ENCODE assay signal across 8 mouse cellular contexts in the genomic region with DNA sequence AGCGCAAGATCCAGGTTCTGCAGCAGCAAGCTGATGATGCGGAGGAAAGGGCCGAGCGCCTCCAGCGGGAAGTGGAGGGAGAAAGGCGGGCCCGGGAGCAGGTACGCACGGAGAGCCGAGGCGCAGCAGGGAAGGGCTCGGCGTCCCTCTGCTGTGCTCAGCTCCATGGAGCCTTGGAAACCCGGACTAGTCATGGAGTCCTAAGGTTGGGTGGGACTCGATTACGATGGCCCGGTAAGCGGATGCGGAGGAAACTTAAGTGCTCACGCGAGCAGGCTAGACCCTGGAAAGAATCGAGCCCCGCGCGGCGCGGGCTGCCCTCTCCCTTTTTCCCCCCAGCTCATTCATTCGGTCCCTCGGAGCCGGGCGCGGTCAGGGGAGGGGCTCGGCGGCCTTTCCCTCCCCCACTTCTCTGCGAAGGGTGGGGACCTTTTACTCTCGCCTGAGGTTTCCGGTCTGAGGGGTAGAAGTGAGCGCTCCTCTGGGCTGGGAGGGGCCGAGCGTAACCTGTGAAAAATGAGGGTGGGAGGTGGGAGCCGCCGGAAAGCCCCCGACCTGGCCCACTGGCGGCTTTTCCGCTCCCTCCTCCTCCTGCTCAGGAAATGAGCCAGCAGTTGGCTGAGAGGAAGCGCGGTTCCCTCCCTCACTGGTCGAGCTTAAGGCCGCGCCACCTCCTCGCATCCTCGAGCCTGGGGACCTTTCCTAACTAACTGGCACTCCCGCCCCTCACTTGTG. TPM values are rescaled to one million over a fixed set of nuclear protein-coding genes. Genes with fewer than 3 reads are reported as not detected.
A peak's percentile ranks its signal among the peaks of the same experiment; 100 is the strongest.
DNase-seq lines count a peak whose midpoint lies in the region; ATAC-seq lines count a peak whose summit lies in the region.

No protein-coding gene starts in this region.

- no peaks in the 10 kb centered on the region for H3K9me3 ChIP-seq in hindbrain, embryonic 15.5 days

- peak overlapping the region; percentile 95 for H3K9ac ChIP-seq in hindbrain, embryonic 15.5 days

- intact Hi-C loops in left cerebral cortex, postnatal 14 days (cut with DNase I): loop anchor here (5.0 to 10.0 kb wide), 3 partner anchors 128 to 305 kb away; partner anchors contain the start of genes Rab13, Rps27 and Ube2q1

- peak overlapping the region; percentile 97 for H3K4me3 ChIP-seq in hindbrain, embryonic 15.5 days

- H3K27ac ChIP-seq in hindbrain, embryonic 15.5 days (replicated peaks): peak overlapping the region; percentile 95

- peak; percentile 15 to 31 for DNase-seq in cerebellum, postnatal 36 days
- DNase-seq in gastrocnemius, adult 18-20 months (ENCODE audit: low spot score): peak; percentile 50
- peak; percentile 52 to 59 for DNase-seq in left cerebral cortex, postnatal 14 days (ENCODE audit: low spot score in 2 of 2)
- DNase-seq in right cerebral cortex, postnatal 14 days: peak; percentile 63
- DNase-seq in urinary bladder, postnatal 25 days (ENCODE audit: low spot score): peak; percentile 69

- H3K4me1 ChIP-seq in hindbrain, embryonic 15.5 days (replicated peaks): peaks cover 55% of the 10 kb centered on the region

- peak overlapping the region; percentile 71 for H3K4me2 ChIP-seq in hindbrain, embryonic 15.5 days

- no peaks in the 10 kb centered on the region for H3K36me3 ChIP-seq in hindbrain, embryonic 15.5 days

- ATAC-seq in activated CD4-positive, CD25-positive, alpha-beta regulatory T cell, adult 4 months: peak; percentile 78
- ATAC-seq in hindbrain, embryonic 15.5 days (ENCODE audit: low FRiP score, low read depth): peak; percentile 76
- ATAC-seq in megakaryocyte progenitor cell, adult 5-6 weeks (replicated peaks; ENCODE audit: poor library complexity): peak; percentile 42

- under 1% methylated on average over 53 of the region's 53 CpGs for WGBS in hindbrain, embryonic 15.5 days

- H3K27me3 ChIP-seq in hindbrain, embryonic 15.5 days: no peaks in the 10 kb centered on the region

RNA-seq across cellular contexts. Expression of gene Tpm3, which starts 7.5 kb away (rescaled TPM):
- polyA plus RNA-seq in activated CD4-positive, CD25-positive, alpha-beta regulatory T cell, adult 4 months (2017; shearing (Covaris generic)): 100 to 1,000 TPM; 850 to 880 TPM
- 100 to 1,000 TPM; 579 to 626 TPM for total RNA-seq in gastrocnemius, adult 18-20 months (2021)
- 342 and 354 TPM in 2 replicates for polyA plus RNA-seq in hindbrain, embryonic 15.5 days (2015; fragmentation: Nextera tagmentation; extraction: Ambion mirVana)
- total RNA-seq in left cerebral cortex, postnatal 14 days (2021): 100 to 1,000 TPM; 220 to 223 TPM
- total RNA-seq in megakaryocyte progenitor cell, adult 5-6 weeks (2015): 515 and 516 TPM in 2 replicates
- 880 and 886 TPM in 2 replicates for total RNA-seq in megakaryocyte progenitor cell, adult 5-6 weeks (2017)

RNA-seq across cellular contexts. Expression of gene Nup210l, which starts 24.0 kb away (rescaled TPM):
- under 1 TPM; 0.15 to 0.37 TPM for polyA plus RNA-seq in activated CD4-positive, CD25-positive, alpha-beta regulatory T cell, adult 4 months (2017; shearing (Covaris generic))
- total RNA-seq in gastrocnemius, adult 18-20 months (2021): under 1 TPM in 1 of 2 experiments, not detected in 1; 0.05 TPM
- 0.25 and 0.46 TPM in 2 replicates for polyA plus RNA-seq in hindbrain, embryonic 15.5 days (2015; fragmentation: Nextera tagmentation; extraction: Ambion mirVana)
- under 1 TPM; 0.38 to 0.55 TPM for total RNA-seq in left cerebral cortex, postnatal 14 days (2021)
- total RNA-seq in megakaryocyte progenitor cell, adult 5-6 weeks (2015): 0.90 and 0.99 TPM in 2 replicates
- 0.47 and 0.71 TPM in 2 replicates for total RNA-seq in megakaryocyte progenitor cell, adult 5-6 weeks (2017)

RNA-seq across cellular contexts. Expression of gene Ubap2l, which starts 27.5 kb away (rescaled TPM):
- 100 to 1,000 TPM; 189 to 209 TPM for polyA plus RNA-seq in activated CD4-positive, CD25-positive, alpha-beta regulatory T cell, adult 4 months (2017; shearing (Covaris generic))
- total RNA-seq in gastrocnemius, adult 18-20 months (2021): 10 to 100 TPM; 93.9 to 95.4 TPM
- 121 and 130 TPM in 2 replicates for polyA plus RNA-seq in hindbrain, embryonic 15.5 days (2015; fragmentation: Nextera tagmentation; extraction: Ambion mirVana)
- total RNA-seq in left cerebral cortex, postnatal 14 days (2021): 100 to 1,000 TPM; 191 to 205 TPM
- 187 and 189 TPM in 2 replicates for total RNA-seq in megakaryocyte progenitor cell, adult 5-6 weeks (2015)
- 94.2 and 145 TPM in 2 replicates for total RNA-seq in megakaryocyte progenitor cell, adult 5-6 weeks (2017)

RNA-seq across cellular contexts. Expression of gene 4933434E20Rik, which starts 28.5 kb away (rescaled TPM):
- polyA plus RNA-seq in activated CD4-positive, CD25-positive, alpha-beta regulatory T cell, adult 4 months (2017; shearing (Covaris generic)): 100 to 1,000 TPM; 295 to 347 TPM
- 10 to 100 TPM; 91.6 to 99.3 TPM for total RNA-seq in gastrocnemius, adult 18-20 months (2021)
- 205 and 208 TPM in 2 replicates for polyA plus RNA-seq in hindbrain, embryonic 15.5 days (2015; fragmentation: Nextera tagmentation; extraction: Ambion mirVana)
- 10 to 100 TPM; 77.2 to 78.1 TPM for total RNA-seq in left cerebral cortex, postnatal 14 days (2021)
- 54.6 and 65.9 TPM in 2 replicates for total RNA-seq in megakaryocyte progenitor cell, adult 5-6 weeks (2015)
- 36.0 and 42.3 TPM in 2 replicates for total RNA-seq in megakaryocyte progenitor cell, adult 5-6 weeks (2017)

Comparison
In these comparisons a context has a peak if more than half of its experiments do, and no peak if none do; other contexts are left out.
1. Peak in every context shown above with its lines: DNase-seq, ATAC-seq, H3K4me3 ChIP-seq and H3K27ac ChIP-seq.